Mouse (Mus musculus) layer of hippocampus, postnatal 25 days (tissue): ENCODE results near the gene Mst1. TPM values are rescaled to one million over a fixed set of nuclear protein-coding genes. Genes with fewer than 3 reads are reported as not detected.

Experiments used
- DNase-seq, 2 experiments: peaks; one replicate each; pipeline ENCODE4 v3.0.0; 2022; ENCODE audit warnings: mixed read lengths in 2 of 2, low spot score in 1 of 2; ENCODE audit errors: extremely low spot score in 1 of 2
- total RNA-seq, 2 experiments: library from RNA; stranded (reverse); gene quantifications; 2 replicates each; pipeline ENCODE4 v1.2.3; 2021

Gene Mst1
- total RNA-seq: not detected

- no peak for DNase-seq
Observed at GRCm38 (mm10) chr9:108080168-108080567, at the start of gene Mst1. Gene Mst1, plus strand, starts transcription at chr9:108080436.

GRCm38 (mm10) chr9:108032126-108032525 lies 48.1 kb upstream of the Mst1 start:
- DNase-seq: no peak

DNA sequence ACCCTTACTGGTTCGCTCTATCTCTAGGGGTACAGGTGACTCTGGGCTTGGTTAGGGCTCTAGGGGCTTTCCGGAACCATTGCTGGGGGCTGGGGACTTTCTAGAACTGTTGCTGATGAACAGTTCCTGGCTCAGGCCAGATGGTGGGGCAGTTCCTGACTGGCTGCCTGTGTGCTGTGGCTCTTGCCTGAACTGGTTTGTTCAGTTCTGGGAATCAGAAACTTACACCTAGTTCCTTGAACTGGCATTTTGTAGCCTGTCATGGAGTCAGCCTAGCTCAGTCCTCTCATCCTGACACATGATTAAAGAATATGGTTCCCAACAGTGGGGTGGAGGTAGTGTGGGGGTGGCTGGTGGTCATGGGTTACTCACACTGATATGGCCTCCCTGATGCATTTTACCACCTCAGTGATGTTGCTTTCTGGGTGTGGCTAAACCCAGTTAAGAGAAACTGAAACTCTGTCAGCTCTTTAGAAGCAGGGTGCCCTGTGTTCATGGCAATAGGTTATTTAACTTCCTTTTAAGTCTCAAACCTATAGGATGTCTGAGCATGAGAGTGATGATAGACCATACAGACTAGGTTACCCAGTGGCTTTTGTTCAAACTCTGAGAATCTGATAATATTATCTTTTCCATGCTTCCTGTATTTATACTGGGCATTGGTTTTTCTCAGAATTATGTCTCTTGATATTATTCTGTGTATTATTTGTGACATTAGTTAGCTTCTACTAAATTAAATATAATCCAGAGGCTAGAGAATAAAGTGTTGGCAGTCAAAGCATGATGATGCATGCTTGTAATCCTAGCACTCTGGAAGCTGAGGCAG lies 44.7 kb upstream of the Mst1 start:
- no peak for DNase-seq

GRCm38 (mm10) chr9:108044751-108045492 lies 35.3 kb upstream of the Mst1 start:
- DNase-seq: no peak

- no peak for DNase-seq
Observed at GRCm38 (mm10) chr9:108046582-108046981, 33.7 kb upstream of the Mst1 start.

DNA sequence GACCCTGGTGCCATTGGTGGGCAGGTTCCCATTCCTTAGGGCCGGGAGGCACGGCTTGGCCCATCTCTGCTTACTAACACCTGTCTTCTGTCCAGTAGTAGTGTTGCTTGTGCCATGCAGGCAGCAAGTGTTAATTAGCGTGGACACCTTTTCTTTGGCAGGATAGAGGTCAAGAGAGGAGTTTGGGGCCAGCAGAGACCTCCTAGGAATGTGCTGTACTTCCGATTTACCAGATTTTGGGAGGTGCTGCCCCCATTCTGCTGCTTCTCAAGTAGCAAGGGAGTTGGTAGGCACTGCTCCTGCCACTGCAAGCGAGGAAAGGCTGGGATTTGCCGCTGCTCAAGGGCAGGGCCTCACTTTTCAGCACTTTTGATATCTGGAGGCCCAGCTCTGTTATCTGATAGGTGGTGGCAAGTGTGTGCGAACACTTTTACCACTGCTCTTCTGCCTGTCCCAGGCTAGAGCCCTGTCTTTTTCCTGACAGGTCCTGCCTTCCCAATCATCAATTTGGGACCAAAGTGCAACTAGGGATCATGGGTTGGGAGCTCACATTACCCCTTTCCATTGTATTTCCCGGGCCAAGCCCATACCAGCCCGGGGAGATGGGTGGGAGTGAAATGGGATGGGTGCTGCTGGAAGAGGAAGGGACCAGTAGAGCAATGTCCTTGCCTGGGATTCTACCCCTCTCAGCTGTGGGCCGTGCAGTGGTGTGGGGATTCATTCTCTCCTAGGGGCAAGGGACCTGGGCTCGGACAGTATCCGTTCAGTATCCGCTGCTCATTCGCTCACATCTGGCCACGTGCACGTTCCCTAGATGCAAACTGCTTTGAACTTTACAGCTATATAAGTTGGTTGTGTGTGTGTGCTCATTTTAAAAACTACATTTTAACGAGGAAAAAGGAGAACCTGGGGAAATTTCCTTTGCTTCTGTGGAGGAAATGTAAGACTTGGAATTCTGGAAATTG lies 32.4 kb upstream of the Mst1 start:
- DNase-seq: no peak

DNA sequence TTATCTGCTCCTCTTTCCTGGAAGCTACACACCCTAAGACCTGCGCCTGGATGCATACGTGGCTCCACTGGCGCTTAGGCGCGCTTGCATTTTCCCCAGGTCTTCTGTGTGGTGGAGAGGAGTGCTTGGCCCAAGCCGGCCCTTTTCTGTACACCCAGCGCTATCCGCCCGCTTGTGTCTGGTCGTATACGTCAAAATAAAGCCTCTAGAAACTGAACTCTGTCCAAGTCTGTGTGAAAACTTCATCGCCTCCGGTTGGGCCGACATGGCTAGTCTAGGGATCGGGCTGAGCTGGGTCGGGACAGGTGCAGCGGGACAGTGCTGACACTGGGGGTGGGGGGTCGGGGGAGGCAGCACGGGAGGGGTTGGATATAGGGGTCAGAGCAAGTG lies 31.7 kb upstream of the Mst1 start:
- DNase-seq: no peak

DNA sequence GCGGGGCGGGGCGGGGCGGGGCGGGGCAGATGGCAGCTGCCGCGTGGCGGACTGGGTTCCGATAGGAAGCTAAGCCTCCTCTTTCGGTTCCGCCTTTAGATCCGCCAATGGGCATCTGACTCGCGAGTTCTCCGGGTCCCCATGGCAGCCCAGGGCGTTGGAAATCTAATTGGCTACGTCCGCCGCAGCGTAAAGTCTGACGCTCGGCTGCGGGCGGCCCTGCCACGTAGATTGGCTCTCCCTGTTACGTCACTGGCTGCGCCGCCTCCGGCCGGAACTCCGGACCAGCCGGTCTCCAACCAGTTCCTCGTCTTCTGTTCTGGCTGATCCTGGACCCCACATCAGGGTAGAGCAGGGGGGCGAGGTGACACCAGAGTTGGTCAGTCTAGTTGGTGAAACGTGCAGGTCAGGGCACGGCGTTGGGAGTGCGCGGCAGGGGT lies 31.2 kb upstream of the Mst1 start, which contains the start of gene Gmppb:
TSS of gene Gmppb (plus strand) at position 227 of the 440 bp plus-strand sequence.
- peak; percentile 90 to 92 for DNase-seq

GRCm38 (mm10) chr9:108049561-108050251 lies 30.5 kb upstream of the Mst1 start:
- no peak for DNase-seq

DNA sequence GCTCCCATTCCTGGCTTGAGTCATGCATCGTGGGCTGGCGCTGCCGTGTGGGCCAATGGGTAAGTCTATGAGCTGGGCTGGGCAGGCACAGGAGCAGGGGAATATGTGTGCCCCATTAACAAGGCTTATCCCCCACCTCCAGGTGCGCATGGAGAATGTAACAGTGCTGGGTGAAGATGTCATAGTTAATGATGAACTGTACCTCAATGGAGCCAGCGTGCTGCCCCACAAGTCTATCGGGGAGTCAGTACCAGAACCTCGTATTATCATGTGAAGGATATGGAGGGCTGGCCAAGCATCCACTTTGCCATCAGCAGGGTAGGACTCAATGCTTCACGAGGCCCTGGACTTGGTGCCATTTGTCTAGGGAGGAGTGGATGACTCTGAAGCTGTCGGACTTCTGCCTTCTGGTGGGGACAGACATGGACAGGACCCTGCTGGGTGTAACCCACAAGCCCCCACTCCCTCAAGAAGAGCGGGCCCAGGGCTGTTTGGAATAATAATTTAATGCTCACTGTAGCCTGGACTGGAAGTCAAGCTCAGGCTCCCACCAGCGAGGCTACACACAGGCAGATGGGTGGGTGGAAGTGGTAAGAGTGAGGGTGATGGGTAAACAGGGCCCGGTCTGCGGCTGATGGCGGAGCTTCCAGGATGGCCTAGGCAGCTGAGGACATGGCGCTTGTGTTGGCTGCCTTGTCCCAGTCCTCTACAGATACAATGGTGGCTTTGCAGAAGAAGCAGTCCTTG lies 28.9 kb upstream of the Mst1 start:
- no peak for DNase-seq

DNA sequence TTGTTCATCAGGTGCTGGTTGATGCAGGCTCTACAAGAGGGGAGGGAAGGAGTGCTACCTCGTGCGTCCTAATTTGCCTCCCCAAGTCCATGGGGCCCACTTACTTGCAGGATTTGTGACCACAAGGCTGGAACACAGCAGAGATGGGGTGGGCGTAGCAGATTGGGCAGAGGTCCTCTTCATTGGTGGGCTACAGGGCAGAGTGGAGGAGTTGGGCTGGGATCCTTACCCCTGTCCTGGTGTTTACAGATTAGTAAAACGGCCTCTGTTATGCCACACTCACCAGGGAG lies 28.4 kb upstream of the Mst1 start:
- DNase-seq: no peak

GRCm38 (mm10) chr9:108052411-108052810 lies 27.8 kb upstream of the Mst1 start:
- DNase-seq: no peak

DNA sequence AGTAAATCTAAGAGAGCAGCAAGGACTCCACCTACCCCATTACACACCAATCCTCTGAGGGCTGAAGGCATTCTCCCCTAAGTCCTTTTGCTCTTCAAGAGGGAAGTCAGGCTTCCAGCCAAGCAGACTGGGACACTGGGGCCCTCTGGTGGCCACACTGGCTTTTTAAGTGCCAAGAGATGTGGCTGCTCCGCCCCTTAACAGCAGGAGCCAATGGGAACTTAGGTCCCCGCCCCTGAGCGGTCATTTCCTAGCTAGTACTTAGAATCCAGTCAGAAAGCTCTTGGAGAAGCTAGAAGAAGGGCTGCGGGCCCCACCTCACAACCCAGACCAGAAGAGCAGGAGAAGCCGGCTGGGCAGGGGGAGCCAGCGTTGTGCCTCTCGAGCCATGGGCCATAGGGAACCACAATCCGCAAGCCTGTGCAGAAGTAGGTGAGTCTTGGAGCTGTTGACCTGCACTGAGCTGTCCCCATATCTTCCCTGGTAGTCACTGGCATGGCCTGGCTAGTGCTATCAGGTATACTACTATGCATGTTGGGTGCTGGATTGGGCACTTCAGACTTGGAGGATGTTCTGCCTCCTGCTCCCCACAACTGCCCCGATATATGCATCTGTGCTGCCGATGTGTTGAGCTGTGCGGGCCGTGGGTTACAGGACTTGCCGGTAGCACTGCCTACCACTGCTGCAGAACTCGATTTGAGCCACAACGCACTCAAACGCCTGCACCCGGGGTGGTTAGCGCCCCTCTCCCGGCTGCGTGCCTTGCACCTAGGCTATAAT lies 27.2 kb upstream of the Mst1 start, which contains the start of gene Amigo3:
TSS of gene Amigo3 (plus strand) at position 275 of the 780 bp plus-strand sequence.
- peak; percentile 93 to 98 for DNase-seq

- DNase-seq: no peak
Observed at GRCm38 (mm10) chr9:108053665-108054225, 26.5 kb upstream of the Mst1 start.

GRCm38 (mm10) chr9:108054331-108055040 lies 25.8 kb upstream of the Mst1 start:
- DNase-seq: no peak

DNA sequence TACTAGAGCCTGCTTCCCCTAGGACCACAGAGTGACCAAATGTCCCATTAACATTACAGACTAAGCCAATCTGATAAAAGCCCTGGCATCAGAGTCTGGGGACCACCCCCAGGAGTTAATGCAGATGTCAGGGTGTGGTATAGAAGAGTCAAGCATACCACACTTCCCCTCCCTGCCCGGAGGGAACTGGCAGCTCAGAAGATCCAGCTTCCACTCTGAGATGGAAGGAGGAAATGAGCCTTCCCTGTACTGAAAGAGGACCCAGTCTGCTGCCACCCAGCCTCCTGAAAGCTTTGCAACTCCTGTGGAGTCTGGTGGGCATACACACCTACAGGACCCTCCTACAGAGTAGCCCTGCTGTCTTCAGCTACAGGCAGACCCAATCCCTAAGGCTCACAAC lies 25.2 kb upstream of the Mst1 start:
- DNase-seq: no peak

DNA sequence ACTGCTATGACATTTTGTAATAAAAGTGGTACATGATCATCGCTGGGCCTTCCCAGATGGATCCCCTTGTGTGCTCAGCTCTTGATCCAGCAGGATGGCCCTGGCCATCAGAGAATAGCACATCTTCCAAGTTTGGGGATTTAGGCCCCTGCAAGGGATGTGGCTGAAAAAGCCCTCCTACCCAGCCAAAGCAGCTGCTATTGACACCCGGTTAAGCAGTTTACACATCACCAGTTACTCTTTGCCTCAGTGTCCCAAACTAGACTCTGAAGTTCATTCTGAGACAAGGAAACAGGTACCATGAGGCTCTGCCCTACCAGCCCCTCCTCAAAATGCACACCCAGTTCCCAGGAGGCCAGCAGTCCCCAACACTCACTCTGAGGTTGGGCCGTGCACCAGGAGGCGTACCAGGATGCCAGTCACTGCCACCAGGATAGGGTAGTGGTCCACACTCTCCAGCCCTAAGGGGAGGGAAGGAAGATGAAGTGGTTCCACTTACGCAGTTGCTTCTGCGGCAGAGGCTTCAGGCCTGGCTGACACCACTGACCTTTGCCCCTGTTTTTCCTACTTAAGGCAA lies 24.5 kb upstream of the Mst1 start:
- DNase-seq: no peak
